Mouse (Mus musculus): ENCODE measurements around the gene Dnaic2. TPM values are rescaled to one million over a fixed set of nuclear protein-coding genes. Genes with fewer than 3 reads are reported as not detected.

Gene Dnaic2
- polyA plus RNA-seq, 1 experiment = 1.9 TPM

GRCm38 (mm10) chr11:114736111-114736510, 8.9 kb downstream of the Dnaic2 start:
- Histone ChIP-seq H3K4me1 (replicated peaks; ENCODE audit: control insufficient read depth, insufficient read depth, low read length) (no peaks in the 10 kb centered on the region), H3K27me3 (ENCODE audit: control insufficient read depth, insufficient read depth, low read length) (no peaks in the 10 kb centered on the region), H3K4me3 (ENCODE audit: control insufficient read depth, insufficient read depth, low read length) (no peak overlapping the region), H3K27ac (ENCODE audit: control insufficient read depth, insufficient read depth, low read length) (no peak overlapping the region), H3K36me3 (ENCODE audit: control insufficient read depth, insufficient read depth, low read length) (no peaks in the 10 kb centered on the region)
- WGBS = 66% methylated on average over 2 of the region's 2 CpGs
- DNase-seq = no peak
- TF ChIP-seq CTCF (IDR thresholded peaks at IDR 0.05; ENCODE audit: borderline replicate concordance, control insufficient read depth, extremely low read depth, insufficient read depth, low read length, poor library complexity) (no peak), POLR2A (IDR thresholded peaks at IDR 0.05; ENCODE audit: control insufficient read depth, extremely low read depth, insufficient read depth, low read length, poor library complexity) (no peak)

GRCm38 (mm10) chr11:114736913-114737624, 9.9 kb downstream of the Dnaic2 start:
- H3K36me3 ChIP-seq (ENCODE audit: control insufficient read depth, insufficient read depth, low read length) = no peaks in the 10 kb centered on the region
- TF ChIP-seq POLR2A (IDR thresholded peaks at IDR 0.05; ENCODE audit: control insufficient read depth, extremely low read depth, insufficient read depth, low read length, poor library complexity) (no peak), CTCF (IDR thresholded peaks at IDR 0.05; ENCODE audit: borderline replicate concordance, control insufficient read depth, extremely low read depth, insufficient read depth, low read length, poor library complexity) (no peak)
- H3K4me3 ChIP-seq (ENCODE audit: control insufficient read depth, insufficient read depth, low read length) = no peak overlapping the region
- peak; percentile 15 for DNase-seq
- WGBS = 81% methylated on average over 11 of the region's 11 CpGs
- no peaks in the 10 kb centered on the region for H3K27me3 ChIP-seq (ENCODE audit: control insufficient read depth, insufficient read depth, low read length)
- H3K27ac ChIP-seq (ENCODE audit: control insufficient read depth, insufficient read depth, low read length) = no peak overlapping the region
- no peaks in the 10 kb centered on the region for H3K4me1 ChIP-seq (replicated peaks; ENCODE audit: control insufficient read depth, insufficient read depth, low read length)

GRCm38 (mm10) chr11:114740598-114740997, 13.4 kb downstream of the Dnaic2 start:
- H3K27me3 ChIP-seq (ENCODE audit: control insufficient read depth, insufficient read depth, low read length) = no peaks in the 10 kb centered on the region
- H3K36me3 ChIP-seq (ENCODE audit: control insufficient read depth, insufficient read depth, low read length) = no peaks in the 10 kb centered on the region
- H3K27ac ChIP-seq (ENCODE audit: control insufficient read depth, insufficient read depth, low read length) = no peak overlapping the region
- no peaks in the 10 kb centered on the region for H3K4me1 ChIP-seq (replicated peaks; ENCODE audit: control insufficient read depth, insufficient read depth, low read length)
- WGBS = 24% methylated on average over 10 of the region's 10 CpGs
- TF ChIP-seq POLR2A (IDR thresholded peaks at IDR 0.05; ENCODE audit: control insufficient read depth, extremely low read depth, insufficient read depth, low read length, poor library complexity) (no peak), CTCF (IDR thresholded peaks at IDR 0.05; ENCODE audit: borderline replicate concordance, control insufficient read depth, extremely low read depth, insufficient read depth, low read length, poor library complexity) (no peak)
- DNase-seq = no peak
- no peak overlapping the region for H3K4me3 ChIP-seq (ENCODE audit: control insufficient read depth, insufficient read depth, low read length)

- no peak for DNase-seq
- 58% methylated on average over 6 of the region's 6 CpGs for WGBS
- Histone ChIP-seq H3K4me1 (replicated peaks; ENCODE audit: control insufficient read depth, insufficient read depth, low read length) (no peaks in the 10 kb centered on the region), H3K36me3 (ENCODE audit: control insufficient read depth, insufficient read depth, low read length) (no peaks in the 10 kb centered on the region), H3K27me3 (ENCODE audit: control insufficient read depth, insufficient read depth, low read length) (no peaks in the 10 kb centered on the region), H3K27ac (ENCODE audit: control insufficient read depth, insufficient read depth, low read length) (no peak overlapping the region), H3K4me3 (ENCODE audit: control insufficient read depth, insufficient read depth, low read length) (no peak overlapping the region)
- TF ChIP-seq POLR2A (IDR thresholded peaks at IDR 0.05; ENCODE audit: control insufficient read depth, extremely low read depth, insufficient read depth, low read length, poor library complexity) (no peak), CTCF (IDR thresholded peaks at IDR 0.05; ENCODE audit: borderline replicate concordance, control insufficient read depth, extremely low read depth, insufficient read depth, low read length, poor library complexity) (no peak)
These were observed 14.2 kb downstream of the Dnaic2 start for GRCm38 (mm10) chr11:114741451-114741850.

GRCm38 (mm10) chr11:114745134-114745533, 17.9 kb downstream of the Dnaic2 start:
- Histone ChIP-seq H3K4me3 (ENCODE audit: control insufficient read depth, insufficient read depth, low read length) (no peak overlapping the region), H3K4me1 (replicated peaks; ENCODE audit: control insufficient read depth, insufficient read depth, low read length) (no peaks in the 10 kb centered on the region), H3K36me3 (ENCODE audit: control insufficient read depth, insufficient read depth, low read length) (no peaks in the 10 kb centered on the region), H3K27me3 (ENCODE audit: control insufficient read depth, insufficient read depth, low read length) (no peaks in the 10 kb centered on the region), H3K27ac (ENCODE audit: control insufficient read depth, insufficient read depth, low read length) (no peak overlapping the region)
- under 1% methylated on average over 12 of the region's 12 CpGs for WGBS
- TF ChIP-seq POLR2A (IDR thresholded peaks at IDR 0.05; ENCODE audit: control insufficient read depth, extremely low read depth, insufficient read depth, low read length, poor library complexity) (no peak), CTCF (IDR thresholded peaks at IDR 0.05; ENCODE audit: borderline replicate concordance, control insufficient read depth, extremely low read depth, insufficient read depth, low read length, poor library complexity) (peak; percentile 93)
- peak; percentile 87 for DNase-seq

GRCm38 (mm10) chr11:114747564-114748138, 20.4 kb downstream of the Dnaic2 start:
- Histone ChIP-seq H3K4me3 (ENCODE audit: control insufficient read depth, insufficient read depth, low read length) (no peak overlapping the region), H3K36me3 (ENCODE audit: control insufficient read depth, insufficient read depth, low read length) (no peaks in the 10 kb centered on the region), H3K4me1 (replicated peaks; ENCODE audit: control insufficient read depth, insufficient read depth, low read length) (no peaks in the 10 kb centered on the region), H3K27me3 (ENCODE audit: control insufficient read depth, insufficient read depth, low read length) (no peaks in the 10 kb centered on the region), H3K27ac (ENCODE audit: control insufficient read depth, insufficient read depth, low read length) (no peak overlapping the region)
- no peak for DNase-seq
- TF ChIP-seq POLR2A (IDR thresholded peaks at IDR 0.05; ENCODE audit: control insufficient read depth, extremely low read depth, insufficient read depth, low read length, poor library complexity) = no peak
- no peak for TF ChIP-seq CTCF (IDR thresholded peaks at IDR 0.05; ENCODE audit: borderline replicate concordance, control insufficient read depth, extremely low read depth, insufficient read depth, low read length, poor library complexity)
- 31% methylated on average over 12 of the region's 12 CpGs for WGBS
